Comparison of ENCODE assay signal across 23 mouse cellular contexts in the genomic region with DNA sequence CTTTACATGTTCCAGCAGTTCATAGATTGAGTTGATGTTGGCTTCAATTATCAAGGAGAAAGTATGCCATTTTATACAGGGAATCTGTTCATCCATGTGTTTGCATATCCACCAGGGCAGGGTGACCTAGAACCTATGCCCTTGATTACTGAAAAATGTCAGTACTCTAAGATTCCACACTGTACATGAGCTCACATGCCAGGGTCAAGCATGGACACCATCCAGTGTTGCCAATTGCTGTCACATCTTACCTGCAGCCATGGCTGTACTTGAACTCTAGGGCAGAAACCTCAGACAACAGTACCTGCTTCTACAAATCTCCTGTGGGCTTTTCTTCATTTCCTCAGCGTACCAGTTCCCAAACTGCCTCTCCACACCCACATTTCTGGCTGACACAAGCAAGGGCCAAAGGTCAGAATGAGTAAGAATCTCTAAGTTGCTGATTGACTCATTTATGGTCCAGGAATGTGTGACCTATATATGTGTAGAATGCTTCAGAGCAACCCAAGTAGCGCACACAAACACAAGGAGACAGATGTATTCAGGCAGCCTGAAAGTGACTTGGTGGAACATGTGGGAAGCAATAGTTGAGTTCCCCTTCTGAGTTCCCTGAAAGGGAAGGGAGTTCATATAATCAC. TPM values are rescaled to one million over a fixed set of nuclear protein-coding genes. Genes with fewer than 3 reads are reported as not detected.
DNase-seq lines count a peak whose midpoint lies in the region; ATAC-seq and TF ChIP-seq lines count a peak whose summit lies in the region.
"Had no signal": no experiment of that assay in that cellular context is flagged by ENCODE, and none has a peak within 500 bp of the region (broad histone marks: within the 10 kb centered on the region; RNA-seq: fewer than 3 reads in every experiment).

No protein-coding gene starts in this region.

- no peak for TF ChIP-seq CTCF in intestine, postnatal 0 days (IDR thresholded peaks at IDR 0.05; ENCODE audit: low read depth)

- peak overlapping the region; percentile 30; the same call in 1 of the 2 replicates for H3K27ac ChIP-seq in intestine, postnatal 0 days (ENCODE audit: low read depth, low read length)
- H3K27ac ChIP-seq: embryonic facial prominence, embryonic 10.5 days; forebrain, embryonic 13.5 days; gastrocnemius, adult 2 months; hindbrain, embryonic 12.5 days had no signal

- no peaks in the 10 kb centered on the region for H3K27me3 ChIP-seq in intestine, postnatal 0 days (replicated peaks; ENCODE audit: control insufficient read depth, insufficient read depth, low read length)
- H3K27me3 ChIP-seq: forebrain, embryonic 13.5 days; hindbrain, embryonic 12.5 days had no signal

- no peaks in the 10 kb centered on the region for H3K9me3 ChIP-seq in intestine, postnatal 0 days (ENCODE audit: control insufficient read depth)
- H3K9me3 ChIP-seq: embryonic facial prominence, embryonic 10.5 days; forebrain, embryonic 13.5 days; hindbrain, embryonic 12.5 days had no signal

- H3K4me2 ChIP-seq in intestine, postnatal 0 days (replicated peaks; ENCODE audit: low read depth) = no peak overlapping the region
- H3K4me2 ChIP-seq: forebrain, embryonic 13.5 days; hindbrain, embryonic 12.5 days had no signal

- peak; percentile 87 for ATAC-seq in intestine, postnatal 0 days
- ATAC-seq: CD4-positive, CD25-positive, alpha-beta regulatory T cell, adult 4 months; forebrain, embryonic 13.5 days; forebrain, postnatal 0 days; hindbrain, embryonic 16.5 days had no signal

- H3K4me3 ChIP-seq in intestine, postnatal 0 days (ENCODE audit: low read depth, low read length) = no peak overlapping the region
- H3K4me3 ChIP-seq: embryonic facial prominence, embryonic 10.5 days; forebrain, embryonic 13.5 days; gastrocnemius, adult 2 months; hindbrain, embryonic 12.5 days had no signal

- WGBS in intestine, postnatal 0 days = 36% methylated on average over 2 of the region's 2 CpGs

- DNase-seq in 3T3-L1 (ENCODE audit: low read depth, low spot score) = peak; percentile 66
- peak; percentile 69 for DNase-seq in Muller cell, postnatal 12 days (ENCODE audit: inconsistent ontology term)
- DNase-seq in yolk sac, embryonic 10.5 days (ENCODE audit: low spot score) = peak; percentile 28
- DNase-seq in thymus, postnatal 4 days = no peak
- DNase-seq in frontal cortex, postnatal 36 days (ENCODE audit: low spot score in 2 of 2) = no peak
- DNase-seq: adrenal gland, adult 2 months; adrenal gland, postnatal 25 days; B cell, adult 2 months; cerebellum, adult 18-20 months; cerebellum, postnatal 10 days; forebrain, postnatal 0 days; gastrocnemius, adult 2 months; gastrocnemius, postnatal 25 days; heart, postnatal 10 days; heart, postnatal 4 days had no signal

- H3K4me1 ChIP-seq in intestine, postnatal 0 days (replicated peaks; ENCODE audit: control insufficient read depth, insufficient read depth, low read length) = peaks cover 4% of the 10 kb centered on the region; the same call in 1 of the 2 replicates
- H3K4me1 ChIP-seq: hindbrain, embryonic 12.5 days had no signal

- H3K36me3 ChIP-seq in intestine, postnatal 0 days (ENCODE audit: control insufficient read depth, insufficient read depth) = no peaks in the 10 kb centered on the region
- H3K36me3 ChIP-seq: embryonic facial prominence, embryonic 10.5 days; G1E; hindbrain, embryonic 12.5 days had no signal

- no peak overlapping the region for H3K9ac ChIP-seq in intestine, postnatal 0 days (ENCODE audit: low read depth, low read length)
- H3K9ac ChIP-seq: forebrain, embryonic 13.5 days; forebrain, postnatal 0 days; hindbrain, embryonic 12.5 days had no signal

RNA-seq across cellular contexts. Expression of gene Barx2, which starts 44.3 kb away (rescaled TPM):
- not detected in 2 replicates for polyA plus RNA-seq in intestine, postnatal 0 days (2015; fragmentation: Nextera tagmentation; extraction: Ambion mirVana)
- polyA plus RNA-seq: CD4-positive, CD25-positive, alpha-beta regulatory T cell, adult 4 months; forebrain, embryonic 13.5 days; G1E; heart, embryonic 14.5 days had no signal

Comparison
In these comparisons a context has a peak if more than half of its experiments do, and no peak if none do; other contexts are left out.
1. DNase-seq: peak in 3T3-L1 (single experiment), Muller cell, postnatal 12 days (single experiment) and yolk sac, embryonic 10.5 days (single experiment); none in thymus, postnatal 4 days (single experiment) and frontal cortex, postnatal 36 days (0 of 2).